Mouse (Mus musculus): ENCODE measurements at regions not wholly inside any gene's neighbourhood (a gene's known extent, or its start where the extent isn't known, plus 50 kb on each side); places are given as distances from the start of the nearest gene placed in this dataset.

- Histone ChIP-seq H3K4me3 (no peak overlapping the region), H3K9ac (ENCODE audit: low read depth, low read length) (no peak overlapping the region), H3K27ac (peak overlapping the region; percentile 63), H3K36me3 (ENCODE audit: control insufficient read depth, insufficient read depth, low read length) (no peaks in the 10 kb centered on the region), H3K4me1 (ENCODE audit: control insufficient read depth, insufficient read depth, low read length) (peaks cover 10% of the 10 kb centered on the region), H3K27me3 (ENCODE audit: control insufficient read depth, insufficient read depth, low read length) (no peaks in the 10 kb centered on the region), H3K79me2 (replicated peaks; ENCODE audit: control insufficient read depth, insufficient read depth, low read length) (no peaks in the 10 kb centered on the region)
- DNase-seq = peak in 1 of 2 experiments; percentile 34
- TF ChIP-seq CTCF (IDR thresholded peaks at IDR 0.05) (no peak), EP300 (IDR thresholded peaks at IDR 0.05; ENCODE audit: insufficient read depth, low read depth, low read length) (peak; percentile 88; the same call in 1 of the 2 replicates), POLR2A (IDR thresholded peaks at IDR 0.05; ENCODE audit: insufficient read depth, low read depth, low read length) (0 out of 2 replicates have a peak, but pooled peaks have one; percentile 53)
- intact Hi-C loops (cut with DNase I) = loop anchor here (1.0 kb wide), 1 partner anchor 64 kb away; no protein-coding TSS in a partner anchor
- 35% methylated on average over 8 of the region's 8 CpGs for WGBS
Observed at GRCm38 (mm10) chr17:67520848-67521411, 111.6 kb downstream of the Lrrc30 start.

DNA sequence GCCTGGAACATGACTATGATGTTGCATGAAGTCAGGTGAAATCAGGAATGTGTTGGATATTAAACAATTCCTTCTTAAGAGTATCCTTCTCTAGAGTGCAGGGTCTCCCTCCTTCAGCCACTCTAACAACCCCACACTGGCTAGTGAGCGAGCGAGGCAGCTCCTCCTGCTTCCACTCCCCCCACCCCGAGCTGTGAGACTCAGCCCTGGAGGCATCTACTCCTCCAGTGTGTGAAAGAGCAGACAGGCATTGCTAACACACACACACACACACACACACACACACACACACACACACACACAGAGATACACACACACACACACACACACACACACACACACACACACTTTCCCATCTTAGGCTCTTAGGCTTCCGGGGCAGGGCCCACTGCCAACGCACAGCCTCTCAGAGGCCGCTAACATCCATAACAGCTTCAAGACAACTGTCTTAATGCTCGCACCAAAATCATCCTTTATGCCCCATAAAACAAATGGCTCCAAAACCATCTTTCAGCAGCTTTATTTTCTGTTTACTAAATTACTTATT, 116.8 kb downstream of the Lrrc30 start:
- no peak overlapping the region for H3K4me3 ChIP-seq
- peak overlapping the region; percentile 91 for H3K27ac ChIP-seq
- peaks cover 2% of the 10 kb centered on the region; the same call in 1 of the 2 replicates for H3K36me3 ChIP-seq (ENCODE audit: control insufficient read depth, insufficient read depth, low read length)
- no peak for TF ChIP-seq POLR2A (IDR thresholded peaks at IDR 0.05; ENCODE audit: insufficient read depth, low read depth, low read length)
- TF ChIP-seq CTCF (IDR thresholded peaks at IDR 0.05) = no peak
- TF ChIP-seq EP300 (IDR thresholded peaks at IDR 0.05; ENCODE audit: insufficient read depth, low read depth, low read length) = 0 out of 2 replicates have a peak, but pooled peaks have one; percentile 57
- WGBS = 56% methylated on average over 7 of the region's 7 CpGs
- H3K9ac ChIP-seq (ENCODE audit: low read depth, low read length) = no peak overlapping the region
- no peaks in the 10 kb centered on the region for H3K27me3 ChIP-seq (ENCODE audit: control insufficient read depth, insufficient read depth, low read length)
- intact Hi-C loops (cut with DNase I) = loop anchor here (2.0 kb wide), 2 partner anchors 65 to 161 kb away; partner anchors contain the start of gene Ptprm
- peak in 1 of 2 experiments; percentile 29 for DNase-seq
- no peaks in the 10 kb centered on the region for H3K79me2 ChIP-seq (replicated peaks; ENCODE audit: control insufficient read depth, insufficient read depth, low read length)
- H3K4me1 ChIP-seq (ENCODE audit: control insufficient read depth, insufficient read depth, low read length) = peaks cover 30% of the 10 kb centered on the region

DNA sequence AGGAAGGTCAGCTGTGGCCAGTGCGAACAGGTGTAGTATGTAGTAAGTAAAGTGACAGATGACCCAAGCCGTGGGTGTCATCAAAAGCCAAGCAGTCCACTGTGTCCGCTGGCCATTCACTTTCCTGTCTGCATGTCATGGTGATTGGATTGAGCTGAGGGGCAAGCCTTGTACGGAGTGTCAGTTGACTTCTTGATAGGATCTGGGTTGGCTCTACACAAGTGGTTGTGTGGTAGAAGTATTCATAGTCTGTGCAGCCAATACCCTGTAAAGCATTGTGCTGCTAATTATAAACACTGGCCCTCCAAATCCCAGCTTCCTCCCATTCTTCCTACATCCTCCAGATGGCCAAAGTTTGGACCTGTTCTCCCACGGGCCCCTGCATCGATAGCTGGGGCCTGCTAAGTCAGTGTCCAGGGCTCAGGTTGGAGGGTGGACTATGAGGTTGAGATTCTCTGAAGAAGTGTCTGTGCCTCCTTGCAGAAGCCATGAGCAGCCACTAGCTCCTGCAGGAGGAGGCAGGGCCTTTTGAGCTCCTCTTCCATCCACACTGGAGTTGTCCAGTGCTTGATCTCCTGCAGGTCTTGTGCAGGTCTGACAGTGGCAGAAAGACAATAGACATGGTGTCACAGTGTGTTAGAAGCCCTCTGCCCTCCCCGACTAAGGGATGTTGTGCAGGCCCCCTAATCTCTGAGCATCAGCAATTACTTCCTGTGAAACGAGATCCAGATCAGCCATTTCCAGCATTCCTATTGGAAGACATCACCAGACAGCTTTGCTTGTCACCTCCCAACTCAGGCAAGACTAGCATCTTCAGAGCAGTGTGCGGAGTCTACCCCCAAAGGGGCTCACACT, 117.9 kb downstream of the Lrrc30 start:
- Histone ChIP-seq H3K4me3 (no peak overlapping the region), H3K36me3 (ENCODE audit: control insufficient read depth, insufficient read depth, low read length) (peaks cover 2% of the 10 kb centered on the region; the same call in 1 of the 2 replicates), H3K9ac (ENCODE audit: low read depth, low read length) (no peak overlapping the region), H3K4me1 (ENCODE audit: control insufficient read depth, insufficient read depth, low read length) (peaks cover 27% of the 10 kb centered on the region), H3K79me2 (replicated peaks; ENCODE audit: control insufficient read depth, insufficient read depth, low read length) (no peaks in the 10 kb centered on the region), H3K27me3 (ENCODE audit: control insufficient read depth, insufficient read depth, low read length) (no peaks in the 10 kb centered on the region), H3K27ac (peak overlapping the region; percentile 91)
- TF ChIP-seq CTCF (IDR thresholded peaks at IDR 0.05) (no peak; the same call in 1 of the 2 replicates), POLR2A (IDR thresholded peaks at IDR 0.05; ENCODE audit: insufficient read depth, low read depth, low read length) (peak; percentile 44; the same call in 1 of the 2 replicates), EP300 (IDR thresholded peaks at IDR 0.05; ENCODE audit: insufficient read depth, low read depth, low read length) (peak; percentile 72)
- 35% methylated on average over 9 of the region's 9 CpGs for WGBS
- DNase-seq = peak; percentile 62 to 72
- intact Hi-C loops (cut with DNase I) = loop anchor here (2.0 kb wide), 2 partner anchors 64 to 160 kb away; partner anchors contain the start of gene Ptprm

DNA sequence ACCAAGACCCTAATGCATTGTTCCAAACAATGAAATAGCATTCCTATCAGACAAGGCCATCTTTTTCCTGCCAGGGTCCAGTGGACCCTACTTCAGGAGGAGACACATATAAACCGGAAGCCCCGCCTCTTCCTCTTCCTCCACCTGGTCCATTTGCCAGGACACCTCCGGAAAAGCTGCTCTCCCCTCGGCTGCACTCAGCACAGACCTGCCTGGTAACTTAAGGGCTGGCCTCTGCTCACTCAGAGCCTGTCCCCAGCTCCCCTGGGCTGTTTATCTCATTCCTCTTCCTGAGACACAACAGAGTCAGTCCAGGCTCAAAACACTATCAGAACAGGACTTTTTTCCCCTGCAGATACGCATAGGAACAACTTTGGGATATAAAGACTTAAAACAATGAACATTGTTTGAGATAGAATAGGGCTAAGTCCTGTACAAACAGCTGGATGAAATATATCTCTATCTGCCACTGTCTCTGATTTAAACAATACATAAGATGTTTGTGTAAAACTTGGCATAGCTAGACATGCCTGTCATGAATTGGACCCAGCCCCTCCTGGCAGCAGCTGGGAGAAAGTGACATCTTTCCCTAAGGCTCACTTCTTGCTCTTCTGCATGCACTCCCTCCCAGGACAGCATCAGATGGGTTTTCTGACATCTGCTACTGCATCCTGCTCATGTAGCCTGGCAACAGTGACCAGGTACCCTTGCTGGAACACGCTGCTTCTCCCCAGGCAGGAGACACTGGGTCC, 119.6 kb downstream of the Lrrc30 start:
- peak overlapping the region; percentile 20; the same call in 1 of the 2 replicates for H3K9ac ChIP-seq (ENCODE audit: low read depth, low read length)
- H3K27me3 ChIP-seq (ENCODE audit: control insufficient read depth, insufficient read depth, low read length) = no peaks in the 10 kb centered on the region
- DNase-seq = peak; percentile 75 to 88
- H3K36me3 ChIP-seq (ENCODE audit: control insufficient read depth, insufficient read depth, low read length) = peaks cover 2% of the 10 kb centered on the region; the same call in 1 of the 2 replicates
- intact Hi-C loops (cut with DNase I) = loop anchor here (2.0 kb wide), 3 partner anchors 40 to 102 kb away; no protein-coding TSS in a partner anchor
- peak overlapping the region; percentile 97 for H3K27ac ChIP-seq
- H3K4me3 ChIP-seq = no peak overlapping the region
- H3K79me2 ChIP-seq (replicated peaks; ENCODE audit: control insufficient read depth, insufficient read depth, low read length) = no peaks in the 10 kb centered on the region
- peaks cover 27% of the 10 kb centered on the region for H3K4me1 ChIP-seq (ENCODE audit: control insufficient read depth, insufficient read depth, low read length)
- TF ChIP-seq POLR2A (IDR thresholded peaks at IDR 0.05; ENCODE audit: insufficient read depth, low read depth, low read length) (peak; percentile 58; the same call in 1 of the 2 replicates), EP300 (IDR thresholded peaks at IDR 0.05; ENCODE audit: insufficient read depth, low read depth, low read length) (peak; percentile 97), CTCF (IDR thresholded peaks at IDR 0.05) (no peak)
- WGBS = 43% methylated on average over 6 of the region's 6 CpGs

- 37% methylated on average over 6 of the region's 6 CpGs for WGBS
- Histone ChIP-seq H3K9ac (ENCODE audit: low read depth, low read length) (peak overlapping the region; percentile 11; the same call in 1 of the 2 replicates), H3K27ac (peak overlapping the region; percentile 97), H3K79me2 (replicated peaks; ENCODE audit: control insufficient read depth, insufficient read depth, low read length) (no peaks in the 10 kb centered on the region), H3K36me3 (ENCODE audit: control insufficient read depth, insufficient read depth, low read length) (peaks cover 2% of the 10 kb centered on the region; the same call in 1 of the 2 replicates), H3K4me1 (ENCODE audit: control insufficient read depth, insufficient read depth, low read length) (peaks cover 25% of the 10 kb centered on the region), H3K27me3 (ENCODE audit: control insufficient read depth, insufficient read depth, low read length) (no peaks in the 10 kb centered on the region), H3K4me3 (peak overlapping the region; percentile 32)
- TF ChIP-seq POLR2A (IDR thresholded peaks at IDR 0.05; ENCODE audit: insufficient read depth, low read depth, low read length) (peak; percentile 69; the same call in 1 of the 2 replicates), EP300 (IDR thresholded peaks at IDR 0.05; ENCODE audit: insufficient read depth, low read depth, low read length) (peak; percentile 76), CTCF (IDR thresholded peaks at IDR 0.05) (no peak)
- intact Hi-C loops (cut with DNase I) = loop anchor here (2.0 kb wide), 3 partner anchors 39 to 101 kb away; no protein-coding TSS in a partner anchor
- DNase-seq = peak; percentile 45 to 51
Observed at GRCm38 (mm10) chr17:67512008-67512407, 120.5 kb downstream of the Lrrc30 start.
